In the genomic region with DNA sequence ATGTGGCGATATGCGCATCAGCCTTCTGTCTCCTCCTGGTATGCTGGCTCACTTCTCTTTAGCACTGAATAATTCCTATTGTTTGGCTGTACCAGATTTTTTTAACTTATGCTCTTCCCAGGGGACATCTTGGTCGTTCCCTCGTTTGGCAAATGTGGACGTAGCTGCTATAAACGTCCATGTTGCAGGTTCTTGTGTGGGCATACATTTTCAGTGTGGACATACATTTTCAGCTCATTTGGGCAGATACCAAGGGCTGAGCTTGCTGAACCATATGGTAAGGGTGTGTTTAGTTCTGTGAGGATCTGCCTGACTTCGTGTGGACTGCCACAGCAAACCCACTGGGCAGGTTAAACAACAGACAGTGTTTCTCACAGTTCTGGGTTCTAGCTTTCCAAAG, we compare ENCODE assay signal across 27 mouse cellular contexts. TPM values are rescaled to one million over a fixed set of nuclear protein-coding genes. Genes with fewer than 3 reads are reported as not detected.
A peak's percentile ranks its signal among the peaks of the same experiment; 100 is the strongest.
DNase-seq lines count a peak whose midpoint lies in the region; ATAC-seq and TF ChIP-seq lines count a peak whose summit lies in the region.
"Had no signal": no experiment of that assay in that cellular context is flagged by ENCODE, and none has a peak within 500 bp of the region (broad histone marks: within the 10 kb centered on the region; RNA-seq: fewer than 3 reads in every experiment).

No protein-coding gene starts in this region.

- DNase-seq in forebrain, postnatal 0 days = peak; percentile 67
- no peak for DNase-seq in forebrain, embryonic 10.5 days (ENCODE audit: extremely low spot score, low spot score)
- peak; percentile 56 for DNase-seq in layer of hippocampus, adult 9-11 months
- no peak for DNase-seq in layer of hippocampus, postnatal 25 days (ENCODE audit: extremely low spot score in 1 of 2, low spot score in 1 of 2)
- DNase-seq in brain, adult 2 months (ENCODE audit: low read depth, low spot score) = peak; percentile 73
- DNase-seq in heart, postnatal 14 days = no peak
- DNase-seq: adrenal gland, adult 8-10 months; adrenal gland, postnatal 25 days; cerebellum, adult 11 months; cerebellum, adult 2 months; cerebellum, adult 9-11 months; cerebellum, postnatal 25 days; gastrocnemius, adult 2 months; gastrocnemius, postnatal 14 days; heart, adult 11 months; heart, postnatal 36 days had no signal

- no peaks in the 10 kb centered on the region for H3K27me3 ChIP-seq in forebrain, postnatal 0 days (ENCODE audit: insufficient read depth, low read length)
- H3K27me3 ChIP-seq in forebrain, embryonic 10.5 days (ENCODE audit: poor library complexity, severe bottlenecking) = peaks cover 5% of the 10 kb centered on the region; the same call in 1 of the 2 replicates
- H3K27me3 ChIP-seq: embryonic facial prominence, embryonic 12.5 days; embryonic facial prominence, embryonic 15.5 days; forebrain, embryonic 15.5 days; hindbrain, embryonic 13.5 days; intestine, embryonic 15.5 days had no signal

- H3K4me2 ChIP-seq in forebrain, postnatal 0 days (ENCODE audit: low read depth) = no peak overlapping the region
- H3K4me2 ChIP-seq: embryonic facial prominence, embryonic 12.5 days; embryonic facial prominence, embryonic 15.5 days; forebrain, embryonic 12.5 days; forebrain, embryonic 15.5 days; heart, embryonic 11.5 days; hindbrain, embryonic 13.5 days; intestine, embryonic 15.5 days had no signal

- H3K27ac ChIP-seq in forebrain, postnatal 0 days (ENCODE audit: low read depth, low read length) = no peak overlapping the region
- H3K27ac ChIP-seq in forebrain, embryonic 10.5 days = no peak overlapping the region
- H3K27ac ChIP-seq: embryonic facial prominence, embryonic 12.5 days; embryonic facial prominence, embryonic 15.5 days; forebrain, embryonic 12.5 days; forebrain, embryonic 15.5 days; gastrocnemius, adult 2 months; hindbrain, embryonic 10.5 days; hindbrain, embryonic 13.5 days; intestine, embryonic 15.5 days had no signal

- ATAC-seq in forebrain, postnatal 0 days = peak; percentile 81
- ATAC-seq: activated CD4-positive, CD25-positive, alpha-beta regulatory T cell, adult 4 months; forebrain, embryonic 15.5 days; hindbrain, embryonic 16.5 days; intestine, embryonic 15.5 days had no signal

- H3K4me3 ChIP-seq in forebrain, postnatal 0 days (ENCODE audit: low read depth, low read length) = no peak overlapping the region
- H3K4me3 ChIP-seq in forebrain, embryonic 10.5 days = no peak overlapping the region
- H3K4me3 ChIP-seq: embryonic facial prominence, embryonic 12.5 days; embryonic facial prominence, embryonic 15.5 days; forebrain, embryonic 12.5 days; forebrain, embryonic 15.5 days; gastrocnemius, adult 2 months; hindbrain, embryonic 10.5 days; hindbrain, embryonic 13.5 days; intestine, embryonic 15.5 days had no signal

- H3K36me3 ChIP-seq in forebrain, postnatal 0 days (ENCODE audit: insufficient read depth) = no peaks in the 10 kb centered on the region
- no peaks in the 10 kb centered on the region for H3K36me3 ChIP-seq in forebrain, embryonic 10.5 days (replicated peaks)
- H3K36me3 ChIP-seq: embryonic facial prominence, embryonic 12.5 days; embryonic facial prominence, embryonic 15.5 days; forebrain, embryonic 12.5 days; forebrain, embryonic 15.5 days; hindbrain, embryonic 10.5 days; hindbrain, embryonic 13.5 days; intestine, embryonic 15.5 days had no signal

- no peak overlapping the region for H3K9ac ChIP-seq in forebrain, postnatal 0 days
- H3K9ac ChIP-seq: embryonic facial prominence, embryonic 12.5 days; embryonic facial prominence, embryonic 15.5 days; forebrain, embryonic 12.5 days; forebrain, embryonic 15.5 days; hindbrain, embryonic 13.5 days; intestine, embryonic 15.5 days had no signal

- no peaks in the 10 kb centered on the region for H3K4me1 ChIP-seq in forebrain, postnatal 0 days (ENCODE audit: insufficient read depth)
- peaks cover 7% of the 10 kb centered on the region for H3K4me1 ChIP-seq in forebrain, embryonic 10.5 days
- H3K4me1 ChIP-seq: embryonic facial prominence, embryonic 12.5 days had no signal

- TF ChIP-seq CTCF in forebrain, postnatal 0 days (IDR thresholded peaks at IDR 0.05; ENCODE audit: low read depth) = no peak

- H3K9me3 ChIP-seq in forebrain, postnatal 0 days (ENCODE audit: low read length) = 0 out of 2 replicates have a peak, but pooled peaks cover 3% of the 10 kb centered on the region
- no peaks in the 10 kb centered on the region for H3K9me3 ChIP-seq in forebrain, embryonic 10.5 days
- H3K9me3 ChIP-seq: embryonic facial prominence, embryonic 12.5 days; embryonic facial prominence, embryonic 15.5 days; forebrain, embryonic 12.5 days; forebrain, embryonic 15.5 days; hindbrain, embryonic 10.5 days; intestine, embryonic 15.5 days had no signal

- intact Hi-C loops in heart, postnatal 14 days (cut with DNase I) = loop anchor here (5.0 to 10.0 kb wide), 2 partner anchors 42 to 280 kb away; partner anchors contain the start of gene Slc47a2

- 55% methylated on average over 7 of the region's 7 CpGs for WGBS in forebrain, postnatal 0 days
- 89% methylated on average over 7 of the region's 7 CpGs for WGBS in forebrain, embryonic 10.5 days

RNA-seq across cellular contexts. Expression of gene Grap, which starts 27.9 kb away (rescaled TPM):
- total RNA-seq in forebrain, postnatal 0 days (2014; rRNA removed) = 4.9 and 5.6 TPM in 2 replicates
- 4.7 and 6.9 TPM in 2 replicates for polyA plus RNA-seq in forebrain, postnatal 0 days (2015; fragmentation: Nextera tagmentation; extraction: Ambion mirVana)
- polyA plus RNA-seq in forebrain, embryonic 10.5 days (2016; fragmentation: Nextera tagmentation; extraction: Ambion mirVana) = 9.0 and 9.8 TPM in 2 replicates
- 1 to 10 TPM; 4.8 to 6.1 TPM for total RNA-seq in layer of hippocampus, postnatal 25 days (2021)
- 10 to 100 TPM; 13.9 to 15.4 TPM for total RNA-seq in heart, postnatal 14 days (2021)

RNA-seq across cellular contexts. Expression of gene Epn2, which starts 45.6 kb away (rescaled TPM):
- 68.9 and 80.6 TPM in 2 replicates for total RNA-seq in forebrain, postnatal 0 days (2014; rRNA removed)
- 60.7 and 77.3 TPM in 2 replicates for polyA plus RNA-seq in forebrain, postnatal 0 days (2015; fragmentation: Nextera tagmentation; extraction: Ambion mirVana)
- 22.5 and 23.4 TPM in 2 replicates for polyA plus RNA-seq in forebrain, embryonic 10.5 days (2016; fragmentation: Nextera tagmentation; extraction: Ambion mirVana)
- total RNA-seq in layer of hippocampus, postnatal 25 days (2021) = 100 to 1,000 TPM; 173 to 185 TPM
- total RNA-seq in heart, postnatal 14 days (2021) = 10 to 100 TPM; 23.4 to 29.8 TPM

RNA-seq across cellular contexts. Expression of gene Fam83g, which starts 58.8 kb away (rescaled TPM):
- total RNA-seq in forebrain, postnatal 0 days (2014; rRNA removed) = 0.38 and 0.86 TPM in 2 replicates
- polyA plus RNA-seq in forebrain, postnatal 0 days (2015; fragmentation: Nextera tagmentation; extraction: Ambion mirVana) = 0.15 and 0.19 TPM in 2 replicates
- polyA plus RNA-seq in forebrain, embryonic 10.5 days (2016; fragmentation: Nextera tagmentation; extraction: Ambion mirVana) = 1.5 and 1.9 TPM in 2 replicates
- total RNA-seq in layer of hippocampus, postnatal 25 days (2021) = not detected
- under 1 TPM; 0.07 to 0.24 TPM for total RNA-seq in heart, postnatal 14 days (2021)
- total RNA-seq: common myeloid progenitor, adult 5-6 weeks had no signal

Comparison
In these comparisons a context has a peak if more than half of its experiments do, and no peak if none do; other contexts are left out.
1. DNase-seq: peak in forebrain, postnatal 0 days (single experiment), layer of hippocampus, adult 9-11 months (single experiment) and brain, adult 2 months (single experiment); none in forebrain, embryonic 10.5 days (single experiment), layer of hippocampus, postnatal 25 days (0 of 2) and heart, postnatal 14 days (0 of 2).